Mouse (Mus musculus) activated CD4-positive, CD25-positive, alpha-beta regulatory T cell (primary cell): Measurements from ENCODE around the gene Slc35d3. TPM values are rescaled to one million over a fixed set of nuclear protein-coding genes. Genes with fewer than 3 reads are reported as not detected.

Experiments
- polyA plus RNA-seq, 2 experiments: library from polyadenylated mRNA; unstranded; fragments of 100-300 nt; shearing (Covaris generic); gene quantifications; one replicate each; pipeline ENCODE4 v1.2.1; 2017

The Slc35d3 gene
- polyA plus RNA-seq: under 1 TPM in 1 of 2 experiments, not detected in 1; 0.55 TPM

DNA sequence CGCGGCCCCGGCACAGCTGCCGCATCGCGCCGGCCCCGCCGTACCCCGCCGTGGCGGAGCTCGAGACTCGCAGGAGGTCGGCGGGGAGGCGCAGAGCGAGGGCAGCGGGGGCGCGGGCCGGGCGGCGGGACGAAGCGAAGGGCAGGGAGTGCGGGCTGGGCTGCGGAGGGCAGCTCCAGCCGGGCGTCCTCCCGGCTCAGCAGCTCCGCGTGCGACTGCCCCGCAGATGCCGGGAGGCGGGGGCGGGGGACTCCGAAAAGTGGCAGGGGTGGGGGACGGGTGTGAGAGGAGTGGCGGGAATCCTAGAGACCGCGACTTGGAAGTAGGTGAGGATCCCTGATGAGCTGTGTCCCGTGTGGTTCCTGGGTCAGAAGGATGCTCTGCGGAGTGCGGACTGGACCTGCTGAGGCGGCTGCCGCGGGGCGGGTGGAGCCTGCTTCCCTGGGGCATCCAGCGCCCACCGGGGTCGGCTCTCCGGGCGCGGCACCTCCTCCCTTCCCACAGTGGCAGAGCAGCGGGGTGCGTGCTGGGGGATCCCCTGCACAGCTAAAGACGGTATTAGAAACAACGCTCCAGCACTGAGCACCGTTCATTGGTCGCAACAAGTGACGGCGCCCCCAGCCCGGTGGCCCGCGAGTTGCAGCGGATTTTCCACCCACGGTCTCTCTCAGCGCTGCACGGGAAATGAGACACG lies at the start of gene Slc35d3:
Slc35d3 (minus strand) TSS at position 462 of the 694 bp plus-strand sequence.

Other genes starting within 250 kb of the Slc35d3 start
- not detected for gene Il22ra2, start 229.5 kb downstream of the Slc35d3 start, polyA plus RNA-seq
- not detected for gene Il20ra, start 138.9 kb downstream of the Slc35d3 start, polyA plus RNA-seq
- 10 to 100 TPM; 18.7 to 33.3 TPM for gene Pex7, start 56.2 kb upstream of the Slc35d3 start, polyA plus RNA-seq
- 10 to 100 TPM; 24.9 to 44.8 TPM for gene Map3k5, start 83.0 kb upstream of the Slc35d3 start, polyA plus RNA-seq